ENCODE assay signal across 8 mouse cellular contexts in genomic region chr13:109665803-109666403, GRCm38 (mm10).
DNase-seq lines count a peak whose midpoint lies in the region; ATAC-seq and TF ChIP-seq lines count a peak whose summit lies in the region.

No protein-coding gene starts in this region.

- no peak for TF ChIP-seq POLR2A in liver, adult 2 months (IDR thresholded peaks at IDR 0.05; ENCODE audit: extremely low read depth, insufficient read depth, low read length)

- peak; percentile 72 for ATAC-seq in heart, embryonic 16.5 days (replicated peaks; ENCODE audit: extremely low read depth, insufficient read depth, low FRiP score)
- ATAC-seq in neural tube, embryonic 11.5 days (ENCODE audit: insufficient read depth, low FRiP score, low TSS enrichment) = no peak
- ATAC-seq in stomach, embryonic 16.5 days (ENCODE audit: insufficient read depth, low FRiP score) = peak; percentile 71; the same call in 1 of the 2 replicates

- 28% methylated on average over 10 of the region's 10 CpGs for WGBS in heart, embryonic 16.5 days
- 71% methylated on average over 10 of the region's 10 CpGs for WGBS in neural tube, embryonic 11.5 days
- 46% methylated on average over 10 of the region's 10 CpGs for WGBS in liver, adult 2 months
- WGBS in stomach, embryonic 16.5 days = 58% methylated on average over 10 of the region's 10 CpGs

- TF ChIP-seq CTCF in liver, adult 2 months (IDR thresholded peaks at IDR 0.05; ENCODE audit: low read depth, low read length) = no peak

- 0 out of 2 replicates have a peak overlapping the region, but pooled peaks have one; percentile 1 for H3K4me2 ChIP-seq in heart, embryonic 16.5 days (ENCODE audit: low read depth, low read length)
- no peak overlapping the region for H3K4me2 ChIP-seq in neural tube, embryonic 11.5 days (ENCODE audit: low read depth)
- no peak overlapping the region for H3K4me2 ChIP-seq in stomach, embryonic 16.5 days (ENCODE audit: low read depth, low read length)

- H3K4me3 ChIP-seq in heart, embryonic 16.5 days (ENCODE audit: low read length) = no peak overlapping the region
- H3K4me3 ChIP-seq in neural tube, embryonic 11.5 days (ENCODE audit: low read depth, low read length) = no peak overlapping the region
- H3K4me3 ChIP-seq in liver, adult 2 months (ENCODE audit: insufficient read depth, low read depth, low read length) = no peak overlapping the region
- no peak overlapping the region for H3K4me3 ChIP-seq in stomach, embryonic 16.5 days (replicated peaks; ENCODE audit: low read length)

- H3K27ac ChIP-seq in heart, embryonic 16.5 days (ENCODE audit: low read length) = peak overlapping the region; percentile 68
- H3K27ac ChIP-seq in neural tube, embryonic 11.5 days (ENCODE audit: low read depth, low read length) = 0 out of 2 replicates have a peak overlapping the region, but pooled peaks have one; percentile 1
- H3K27ac ChIP-seq in liver, adult 2 months (replicated peaks; ENCODE audit: insufficient read depth, low read depth, low read length) = no peak overlapping the region
- H3K27ac ChIP-seq in stomach, embryonic 16.5 days (ENCODE audit: low read length) = peak overlapping the region; percentile 46; the same call in 1 of the 2 replicates

- H3K9ac ChIP-seq in heart, embryonic 16.5 days (ENCODE audit: low read length) = no peak overlapping the region
- H3K9ac ChIP-seq in neural tube, embryonic 11.5 days (ENCODE audit: low read length) = no peak overlapping the region
- H3K9ac ChIP-seq in liver, adult 2 months (ENCODE audit: low read depth, low read length) = no peak overlapping the region
- H3K9ac ChIP-seq in stomach, embryonic 16.5 days (ENCODE audit: low read length) = no peak overlapping the region; the same call in 1 of the 2 replicates

- DNase-seq in heart, adult 18-20 months = no peak
- no peak for DNase-seq in neural tube, embryonic 11.5 days (ENCODE audit: low spot score)
- DNase-seq in neural tube, embryonic 10.5 days (ENCODE audit: extremely low spot score, low spot score) = no peak
- peak; percentile 24 for DNase-seq in liver, adult 2 months (ENCODE audit: extremely low read depth, low read depth, low spot score)
- no peak for DNase-seq in thymus, postnatal 4 days
- DNase-seq in urinary bladder, postnatal 10 days (ENCODE audit: low spot score) = no peak

- H3K36me3 ChIP-seq in heart, embryonic 16.5 days (ENCODE audit: control insufficient read depth, insufficient read depth) = no peaks in the 10 kb centered on the region
- no peaks in the 10 kb centered on the region for H3K36me3 ChIP-seq in neural tube, embryonic 11.5 days (ENCODE audit: control insufficient read depth, insufficient read depth, low read length)
- no peaks in the 10 kb centered on the region for H3K36me3 ChIP-seq in liver, adult 2 months (ENCODE audit: control insufficient read depth, insufficient read depth, low read length)
- no peaks in the 10 kb centered on the region for H3K36me3 ChIP-seq in stomach, embryonic 16.5 days (ENCODE audit: control insufficient read depth, insufficient read depth, low read length)

- H3K79me2 ChIP-seq in liver, adult 2 months (ENCODE audit: control insufficient read depth, insufficient read depth, low read length) = no peaks in the 10 kb centered on the region

- no peaks in the 10 kb centered on the region for H3K27me3 ChIP-seq in heart, embryonic 16.5 days (ENCODE audit: control insufficient read depth, insufficient read depth, low read length)
- H3K27me3 ChIP-seq in neural tube, embryonic 11.5 days (ENCODE audit: control insufficient read depth, insufficient read depth, low read length) = no peaks in the 10 kb centered on the region
- no peaks in the 10 kb centered on the region for H3K27me3 ChIP-seq in liver, adult 2 months (ENCODE audit: control insufficient read depth, insufficient read depth, low read length)
- no peaks in the 10 kb centered on the region for H3K27me3 ChIP-seq in stomach, embryonic 16.5 days (ENCODE audit: control insufficient read depth, insufficient read depth, low read length)

- no peaks in the 10 kb centered on the region for H3K9me3 ChIP-seq in heart, embryonic 16.5 days (replicated peaks; ENCODE audit: control insufficient read depth, low read length)
- H3K9me3 ChIP-seq in neural tube, embryonic 11.5 days (ENCODE audit: control insufficient read depth, low read length) = no peaks in the 10 kb centered on the region
- no peaks in the 10 kb centered on the region for H3K9me3 ChIP-seq in stomach, embryonic 16.5 days (replicated peaks; ENCODE audit: control insufficient read depth, low read length)

- H3K4me1 ChIP-seq in heart, embryonic 16.5 days (ENCODE audit: control insufficient read depth, insufficient read depth, low read length) = peaks cover 21% of the 10 kb centered on the region
- H3K4me1 ChIP-seq in neural tube, embryonic 11.5 days (ENCODE audit: control insufficient read depth, insufficient read depth, low read length) = no peaks in the 10 kb centered on the region
- H3K4me1 ChIP-seq in liver, adult 2 months (ENCODE audit: control insufficient read depth, insufficient read depth, low read length) = no peaks in the 10 kb centered on the region
- peaks cover 22% of the 10 kb centered on the region for H3K4me1 ChIP-seq in stomach, embryonic 16.5 days (ENCODE audit: control insufficient read depth, insufficient read depth, low read length)
